Mouse (Mus musculus) ES-Bruce4 (cell line): Measurements from ENCODE around the gene Shbg.

Source experiments
- CTCF ChIP-seq: IDR thresholded peaks from one replicate; pipeline ENCODE4 v1.8.1; 2011; ENCODE audit warnings: low read depth, low read length
- EP300 ChIP-seq: IDR thresholded peaks from 2 replicates; pipeline ENCODE4 v1.6.1; 2011; ENCODE audit warnings: low read depth, low read length; ENCODE audit not compliant: insufficient read depth
- POLR2A ChIP-seq: IDR thresholded peaks from one replicate; pipeline ENCODE4 v1.8.1; 2011; ENCODE audit warnings: low read length; ENCODE audit not compliant: insufficient read depth

GRCm38 (mm10) chr11:69584008-69584407 is 33.7 kb downstream of the Shbg start:
- TF ChIP-seq CTCF = no peak
- TF ChIP-seq POLR2A = no peak
- TF ChIP-seq EP300 = no peak
